Mouse (Mus musculus) ES-E14 (cell line): ENCODE measurements at regions not wholly inside any gene's neighbourhood (a gene's known extent, or its start where the extent isn't known, plus 50 kb on each side); places are given as distances from the start of the nearest gene placed in this dataset.

ENCODE experiments used
- DNase-seq: peaks from one replicate; pipeline ENCODE4 v3.0.0-alpha.2; 2013; ENCODE audit warnings: low read depth, low spot score
- H3K27ac ChIP-seq: 2 replicates; pipeline ENCODE4 v1.5.1; 2012; ENCODE audit warnings: low read depth, mild to moderate bottlenecking, low read length, moderate library complexity, mixed read lengths; ENCODE audit not compliant: poor library complexity, insufficient read depth, severe bottlenecking
- H3K36me3 ChIP-seq: 2 replicates; pipeline ENCODE4 v1.6.1; 2012; ENCODE audit warnings: mild to moderate bottlenecking, low read length, moderate library complexity, mixed read lengths; ENCODE audit not compliant: control insufficient read depth, poor library complexity, insufficient read depth, severe bottlenecking
- H3K4me1 ChIP-seq, 2 experiments: fragments of 150-350 bp in 1 of 2; sonication (generic) in 1 of 2; 2 replicates each; pipeline ENCODE4 v1.6.1; 2012; ENCODE audit warnings: low read length in 2 of 2, mild to moderate bottlenecking in 1 of 2, mixed read lengths in 1 of 2; ENCODE audit not compliant: control insufficient read depth in 2 of 2, insufficient read depth in 2 of 2, poor library complexity in 1 of 2
- H3K4me3 ChIP-seq, 2 experiments: fragments of 150-350 bp in 1 of 2; sonication (generic) in 1 of 2; 2 replicates each; pipeline ENCODE4 v1.5.1; 2012; ENCODE audit warnings: low read length in 2 of 2, low read depth in 1 of 2, mild to moderate bottlenecking in 1 of 2, mixed read lengths in 1 of 2; ENCODE audit not compliant: insufficient read depth in 1 of 2, poor library complexity in 1 of 2, severe bottlenecking in 1 of 2
- H3K9ac ChIP-seq: 2 replicates; pipeline ENCODE4 v1.6.1; 2012; ENCODE audit warnings: low read depth, mild to moderate bottlenecking, low read length, mixed read lengths; ENCODE audit not compliant: poor library complexity, insufficient read depth, severe bottlenecking
- H3K9me3 ChIP-seq: fragments of 150-350 bp; sonication (generic); 2 replicates; pipeline ENCODE4 v1.6.1; 2012; ENCODE audit warnings: low read depth, mild to moderate bottlenecking, low read length; ENCODE audit not compliant: control insufficient read depth, insufficient read depth
- CHD2 ChIP-seq: IDR thresholded peaks from 2 replicates; pipeline ENCODE4 v1.6.1; 2014; ENCODE audit warnings: mild to moderate bottlenecking, low read depth, low read length, inconsistent platforms
- HCFC1 ChIP-seq: IDR thresholded peaks from 2 replicates; pipeline ENCODE4 v1.6.1; 2012; ENCODE audit warnings: low read length, inconsistent platforms, borderline replicate concordance; ENCODE audit not compliant: insufficient read depth
- MAFK ChIP-seq: IDR thresholded peaks from 2 replicates; pipeline ENCODE4 v1.6.1; 2014; ENCODE audit warnings: mild to moderate bottlenecking, low read depth, low read length, inconsistent platforms; ENCODE audit not compliant: insufficient read depth
- ZC3H11A ChIP-seq: IDR thresholded peaks from 2 replicates; pipeline ENCODE4 v1.6.1; 2012; ENCODE audit warnings: low read depth, mild to moderate bottlenecking, inconsistent platforms, low read length, borderline replicate concordance
- ZNF384 ChIP-seq: IDR thresholded peaks from 2 replicates; pipeline ENCODE4 v1.6.1; 2012; ENCODE audit warnings: low read depth, low read length, inconsistent platforms
- in situ Hi-C, 2 experiments: fragments of 600-800 bp; cut with MboI; formaldehyde crosslinking; loops; one replicate each; pipeline ENCODE4 v1.15.1; 2025; ENCODE audit warnings: low sequenced_read_pairs in 2 of 2, inconsistent platforms in 1 of 2; ENCODE audit not compliant: unreplicated experiment in 2 of 2

- in situ Hi-C loops: no loop called here
Observed at GRCm38 (mm10) chr9:83300044-83300443, 140.9 kb downstream of the Lca5 start.

DNA sequence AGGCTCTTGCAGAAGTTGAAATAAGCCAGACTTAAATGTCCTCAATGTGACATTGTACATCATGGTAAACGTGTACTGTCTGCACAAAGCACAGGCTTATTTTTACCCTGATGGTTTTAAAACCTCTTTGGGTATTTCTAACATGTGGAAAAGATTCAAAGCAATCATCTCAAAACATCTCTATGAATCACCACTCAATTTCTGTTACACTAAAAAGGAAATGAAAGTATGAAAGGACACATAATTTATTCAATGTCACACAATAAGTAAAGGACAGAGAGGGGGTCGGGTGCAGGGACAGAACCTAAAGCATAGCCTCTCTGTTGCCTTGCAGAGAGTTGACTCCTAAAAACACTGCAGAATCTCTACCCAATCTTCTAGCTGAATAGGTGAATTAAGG, 141.3 kb downstream of the Lca5 start:
- peak; percentile 13 for DNase-seq
- TF ChIP-seq MAFK: no peak
- no peak for TF ChIP-seq ZNF384
- TF ChIP-seq CHD2: no peak
- TF ChIP-seq ZC3H11A: no peak
- TF ChIP-seq HCFC1: no peak
- Histone ChIP-seq H3K4me3 (no peak overlapping the region), H3K27ac (no peak overlapping the region), H3K9ac (no peak overlapping the region), H3K4me1 (peaks cover 5 to 6% of the 10 kb centered on the region in 2 experiments; a peak in 2 of 4 replicates), H3K36me3 (no peaks in the 10 kb centered on the region), H3K9me3 (no peaks in the 10 kb centered on the region)
- in situ Hi-C loops: no loop called here

More at GRCm38 (mm10) chr9:83300044-83300443, 140.9 kb downstream of the Lca5 start:
- DNase-seq: peak; percentile 8
- Histone ChIP-seq H3K9ac (no peak overlapping the region), H3K9me3 (no peaks in the 10 kb centered on the region), H3K27ac (no peak overlapping the region), H3K4me1 (peaks cover 5 to 6% of the 10 kb centered on the region in 2 experiments; a peak in 2 of 4 replicates), H3K4me3 (no peak overlapping the region), H3K36me3 (no peaks in the 10 kb centered on the region)
- TF ChIP-seq ZC3H11A: no peak
- TF ChIP-seq CHD2: no peak
- no peak for TF ChIP-seq HCFC1
- TF ChIP-seq ZNF384: no peak
- no peak for TF ChIP-seq MAFK

GRCm38 (mm10) chr9:83295453-83295852, 145.5 kb downstream of the Lca5 start:
- Histone ChIP-seq H3K36me3 (no peaks in the 10 kb centered on the region), H3K4me1 (peaks cover 5 to 6% of the 10 kb centered on the region in 2 experiments; a peak in 2 of 4 replicates), H3K9me3 (no peaks in the 10 kb centered on the region), H3K9ac (no peak overlapping the region), H3K4me3 (no peak overlapping the region), H3K27ac (no peak overlapping the region)
- in situ Hi-C loops: no loop called here
- no peak for TF ChIP-seq ZNF384
- no peak for TF ChIP-seq ZC3H11A
- no peak for TF ChIP-seq MAFK
- no peak for TF ChIP-seq HCFC1
- no peak for TF ChIP-seq CHD2
- DNase-seq: no peak

GRCm38 (mm10) chr9:83294441-83294840, 146.5 kb downstream of the Lca5 start:
- Histone ChIP-seq H3K4me1 (peaks cover 3% of the 10 kb centered on the region in 2 experiments; a peak in 1 of 4 replicates), H3K4me3 (no peak overlapping the region), H3K27ac (no peak overlapping the region), H3K9me3 (no peaks in the 10 kb centered on the region), H3K36me3 (no peaks in the 10 kb centered on the region), H3K9ac (no peak overlapping the region)
- no peak for DNase-seq
- in situ Hi-C loops: no loop called here
- TF ChIP-seq CHD2 (no peak), ZC3H11A (no peak), ZNF384 (no peak), HCFC1 (no peak), MAFK (no peak)

DNA sequence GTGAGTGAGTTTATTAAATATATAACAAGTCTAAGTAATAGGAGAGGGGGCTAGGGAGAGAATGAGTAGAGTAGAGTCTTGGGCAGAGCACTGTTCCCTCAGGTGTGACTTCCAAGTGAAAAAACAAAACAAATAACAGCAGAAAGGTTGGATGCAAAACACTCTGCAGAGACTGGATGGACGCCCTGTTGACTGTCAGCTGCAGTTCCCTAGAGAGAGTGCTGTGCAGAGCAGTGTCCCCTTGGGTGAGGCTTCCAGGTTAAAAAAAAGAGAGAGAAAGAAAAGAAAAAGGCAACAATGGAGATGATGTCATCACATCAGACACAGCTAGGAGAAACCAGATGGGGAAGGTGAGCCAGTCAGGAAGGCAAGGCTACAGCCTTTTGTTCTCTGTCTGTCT, 137.6 kb upstream of the Hmgn3 start:
- no peak for DNase-seq
- Histone ChIP-seq H3K4me3 (no peak overlapping the region), H3K27ac (no peak overlapping the region), H3K4me1 (no peaks in the 10 kb centered on the region), H3K9ac (no peak overlapping the region), H3K36me3 (no peaks in the 10 kb centered on the region), H3K9me3 (no peaks in the 10 kb centered on the region)
- TF ChIP-seq HCFC1: no peak
- TF ChIP-seq ZNF384: no peak
- no peak for TF ChIP-seq CHD2
- no peak for TF ChIP-seq MAFK
- no peak for TF ChIP-seq ZC3H11A
- in situ Hi-C loops: no loop called here
